Mouse (Mus musculus): ENCODE data around the gene Srek1ip1. TPM values are rescaled to one million over a fixed set of nuclear protein-coding genes. Genes with fewer than 3 reads are reported as not detected.

Gene Srek1ip1
- 22.6 and 22.7 TPM in 2 replicates for polyA plus RNA-seq (2015; fragmentation: Nextera tagmentation; extraction: Ambion mirVana)

- 92% methylated on average over 11 of the region's 11 CpGs for WGBS
- Histone ChIP-seq H3K36me3 (peaks cover 22% of the 10 kb centered on the region), H3K27me3 (no peaks in the 10 kb centered on the region), H3K27ac (no peak within 1 kb of the TSS), H3K9me3 (no peaks in the 10 kb centered on the region), H3K4me2 (replicated peaks) (no peak within 1 kb of the TSS), H3K4me1 (replicated peaks) (no peaks in the 10 kb centered on the region), H3K9ac (replicated peaks) (no peak within 1 kb of the TSS), H3K4me3 (replicated peaks) (no peak within 1 kb of the TSS)
- ATAC-seq: no peak
These were observed at the start of gene Srek1ip1 for GRCm38 (mm10) chr13:104792184-104792583. Gene Srek1ip1, plus strand, starts transcription at chr13:104792484.

DNA sequence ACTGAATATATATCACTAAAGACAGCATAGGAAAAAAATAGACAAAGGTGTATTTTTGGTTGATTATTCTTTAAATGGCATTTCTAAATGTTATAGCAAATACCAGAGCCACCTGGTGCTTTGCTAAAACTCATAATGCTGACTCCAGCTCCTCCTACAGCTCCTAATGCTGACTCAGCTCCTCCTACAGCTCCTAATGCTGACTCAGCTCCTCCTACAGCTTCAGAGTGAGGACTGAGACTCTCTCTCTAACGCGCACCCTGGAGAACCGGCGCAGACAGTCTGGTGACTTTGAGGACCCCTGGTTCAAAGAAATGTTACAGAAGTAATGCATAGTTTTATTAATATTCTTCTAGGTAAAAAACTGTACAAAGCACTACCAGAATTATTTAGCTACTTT, 49.4 kb upstream of the Srek1ip1 start:
- H3K27me3 ChIP-seq: no peaks in the 10 kb centered on the region
- H3K36me3 ChIP-seq: no peaks in the 10 kb centered on the region
- H3K4me3 ChIP-seq (replicated peaks): no peak overlapping the region
- H3K9ac ChIP-seq (replicated peaks): no peak overlapping the region
- H3K27ac ChIP-seq: no peak overlapping the region
- WGBS: 91% methylated on average over 4 of the region's 4 CpGs
- ATAC-seq: no peak
- H3K4me1 ChIP-seq (replicated peaks): no peaks in the 10 kb centered on the region
- H3K4me2 ChIP-seq (replicated peaks): no peak overlapping the region
- no peaks in the 10 kb centered on the region for H3K9me3 ChIP-seq

- H3K9me3 ChIP-seq: no peaks in the 10 kb centered on the region
- no peak overlapping the region for H3K9ac ChIP-seq (replicated peaks)
- no peaks in the 10 kb centered on the region for H3K27me3 ChIP-seq
- no peak overlapping the region for H3K27ac ChIP-seq
- no peak overlapping the region for H3K4me3 ChIP-seq (replicated peaks)
- H3K4me2 ChIP-seq (replicated peaks): no peak overlapping the region
- no peak for ATAC-seq
- no peaks in the 10 kb centered on the region for H3K4me1 ChIP-seq (replicated peaks)
- no peaks in the 10 kb centered on the region for H3K36me3 ChIP-seq
These were observed 45.3 kb upstream of the Srek1ip1 start for GRCm38 (mm10) chr13:104747032-104747431.

- no peak overlapping the region for H3K9ac ChIP-seq (replicated peaks)
- ATAC-seq: no peak
- H3K36me3 ChIP-seq: no peaks in the 10 kb centered on the region
- WGBS: 94% methylated on average over 1 of the region's 1 CpGs
- no peak overlapping the region for H3K27ac ChIP-seq
- no peaks in the 10 kb centered on the region for H3K4me1 ChIP-seq (replicated peaks)
- H3K27me3 ChIP-seq: no peaks in the 10 kb centered on the region
- H3K9me3 ChIP-seq: no peaks in the 10 kb centered on the region
- H3K4me2 ChIP-seq (replicated peaks): no peak overlapping the region
- no peak overlapping the region for H3K4me3 ChIP-seq (replicated peaks)
These were observed 32.9 kb upstream of the Srek1ip1 start for GRCm38 (mm10) chr13:104759381-104759780.

DNA sequence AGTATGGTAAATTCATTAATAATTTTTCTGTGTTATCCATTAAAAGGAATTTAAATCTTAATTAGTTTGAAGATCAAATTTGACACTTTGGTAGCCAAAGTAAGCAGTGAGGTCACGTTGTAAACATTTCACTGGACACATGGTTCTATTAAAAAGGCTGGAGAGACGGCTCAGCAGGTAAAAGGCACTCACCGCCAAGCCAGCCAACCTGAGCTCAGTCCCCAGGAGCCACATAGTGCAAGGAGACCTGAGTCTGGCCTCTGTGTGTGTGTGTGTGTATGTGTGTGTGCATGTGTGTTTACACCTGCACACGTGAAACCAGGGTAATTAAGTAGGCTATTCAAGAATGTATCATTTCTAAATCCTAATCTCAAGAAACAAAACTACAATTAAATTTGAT, 29.9 kb upstream of the Srek1ip1 start:
- H3K27me3 ChIP-seq: no peaks in the 10 kb centered on the region

DNA sequence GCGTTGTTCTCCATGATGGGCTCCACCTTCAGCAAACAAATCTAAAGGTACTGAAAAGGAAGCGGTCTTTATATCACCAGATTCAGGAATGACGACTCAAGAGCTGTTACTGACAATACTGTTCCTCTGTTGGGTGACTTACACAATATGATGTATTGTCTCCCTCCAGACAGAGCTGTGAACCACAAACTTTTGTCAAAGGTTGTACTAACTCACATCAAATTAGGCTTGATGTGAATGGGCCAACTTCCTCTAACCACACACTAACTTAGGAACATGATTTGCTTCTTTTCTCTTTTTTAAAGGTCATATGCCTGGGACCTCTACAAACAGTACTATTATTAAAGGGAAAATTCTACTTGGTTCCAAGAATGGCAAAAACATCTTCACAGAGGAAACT, 29.1 kb upstream of the Srek1ip1 start:
- Histone ChIP-seq H3K4me2 (replicated peaks) (no peak overlapping the region), H3K27me3 (no peaks in the 10 kb centered on the region), H3K27ac (no peak overlapping the region), H3K9me3 (no peaks in the 10 kb centered on the region), H3K36me3 (no peaks in the 10 kb centered on the region), H3K4me1 (replicated peaks) (no peaks in the 10 kb centered on the region), H3K4me3 (replicated peaks) (no peak overlapping the region), H3K9ac (replicated peaks) (no peak overlapping the region)
- 89% methylated on average over 3 of the region's 3 CpGs for WGBS
- ATAC-seq: no peak

More for the DNA sequence above, 29.9 kb upstream of the Srek1ip1 start:
- 94% methylated on average over 4 of the region's 4 CpGs for WGBS
- Histone ChIP-seq H3K9me3 (no peaks in the 10 kb centered on the region), H3K27ac (no peak overlapping the region), H3K36me3 (no peaks in the 10 kb centered on the region), H3K4me3 (replicated peaks) (no peak overlapping the region), H3K4me1 (replicated peaks) (no peaks in the 10 kb centered on the region), H3K4me2 (replicated peaks) (no peak overlapping the region), H3K9ac (replicated peaks) (no peak overlapping the region)
- no peak for ATAC-seq

- Histone ChIP-seq H3K36me3 (peaks cover 17% of the 10 kb centered on the region), H3K4me2 (replicated peaks) (no peak overlapping the region), H3K27ac (no peak overlapping the region), H3K9ac (replicated peaks) (no peak overlapping the region), H3K27me3 (no peaks in the 10 kb centered on the region), H3K9me3 (peaks cover 6% of the 10 kb centered on the region; the same call in 1 of the 2 replicates), H3K4me1 (replicated peaks) (no peaks in the 10 kb centered on the region), H3K4me3 (replicated peaks) (no peak overlapping the region)
- 88% methylated on average over 1 of the region's 1 CpGs for WGBS
- ATAC-seq: no peak
These were observed 13.1 kb upstream of the Srek1ip1 start for GRCm38 (mm10) chr13:104779104-104779670.

DNA sequence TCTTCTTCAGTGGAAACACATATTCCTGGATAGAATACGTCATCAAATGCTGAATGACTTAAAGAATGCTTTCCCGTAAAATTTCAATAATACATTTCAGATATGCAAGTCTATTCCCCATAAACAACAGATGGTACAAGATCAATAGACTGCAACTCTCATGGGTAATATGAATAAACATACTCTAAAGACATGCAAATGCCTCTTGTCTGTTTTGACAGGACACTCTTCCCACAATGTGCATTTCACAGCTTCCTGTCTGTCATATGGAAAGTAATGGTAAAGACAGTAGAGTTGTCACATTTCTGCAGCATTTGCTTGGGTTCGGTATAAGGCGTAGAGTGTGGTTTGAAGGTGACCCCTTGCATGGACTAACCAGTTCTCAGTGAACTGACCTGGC, 5.0 kb upstream of the Srek1ip1 start:
- Histone ChIP-seq H3K4me2 (replicated peaks) (no peak overlapping the region), H3K27me3 (no peaks in the 10 kb centered on the region), H3K4me3 (replicated peaks) (no peak overlapping the region), H3K27ac (no peak overlapping the region), H3K4me1 (replicated peaks) (no peaks in the 10 kb centered on the region), H3K9ac (replicated peaks) (no peak overlapping the region), H3K36me3 (peaks cover 33% of the 10 kb centered on the region), H3K9me3 (peaks cover 4% of the 10 kb centered on the region; the same call in 1 of the 2 replicates)
- 82% methylated on average over 4 of the region's 4 CpGs for WGBS
- ATAC-seq: no peak

DNA sequence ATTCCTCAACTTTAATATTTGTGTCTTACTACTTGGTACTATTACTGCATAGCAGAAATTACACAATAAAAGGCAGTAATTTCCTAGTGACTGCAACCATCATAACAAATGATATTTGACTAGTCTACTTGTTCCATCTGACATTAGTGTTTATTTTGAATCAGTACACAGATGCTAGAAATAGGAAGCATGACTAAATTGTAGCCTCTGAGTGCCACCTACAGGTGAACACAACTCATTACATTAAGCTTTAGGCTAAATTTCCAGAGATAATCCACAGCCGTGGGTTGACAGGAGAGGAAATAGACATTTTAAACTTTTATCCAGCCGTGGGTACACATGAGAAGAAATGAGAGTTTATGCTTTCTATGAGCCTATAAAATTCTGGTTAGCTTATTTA, 2.6 kb upstream of the Srek1ip1 start:
- Histone ChIP-seq H3K9ac (replicated peaks) (no peak overlapping the region), H3K9me3 (no peaks in the 10 kb centered on the region), H3K4me1 (replicated peaks) (no peaks in the 10 kb centered on the region), H3K36me3 (peaks cover 22% of the 10 kb centered on the region), H3K27me3 (no peaks in the 10 kb centered on the region), H3K27ac (no peak overlapping the region), H3K4me2 (replicated peaks) (no peak overlapping the region), H3K4me3 (replicated peaks) (no peak overlapping the region)
- 20% methylated on average over 2 of the region's 2 CpGs for WGBS
- ATAC-seq: peak; percentile 58

GRCm38 (mm10) chr13:104794421-104794820, 2.1 kb downstream of the Srek1ip1 start:
- Histone ChIP-seq H3K9me3 (no peaks in the 10 kb centered on the region), H3K36me3 (peaks cover 27% of the 10 kb centered on the region), H3K4me1 (replicated peaks) (no peaks in the 10 kb centered on the region), H3K27ac (no peak overlapping the region), H3K4me3 (replicated peaks) (no peak overlapping the region), H3K27me3 (no peaks in the 10 kb centered on the region), H3K4me2 (replicated peaks) (no peak overlapping the region), H3K9ac (replicated peaks) (no peak overlapping the region)
- WGBS: 92% methylated on average over 3 of the region's 3 CpGs
- no peak for ATAC-seq

- Histone ChIP-seq H3K27ac (no peak overlapping the region), H3K4me1 (replicated peaks) (no peaks in the 10 kb centered on the region), H3K27me3 (no peaks in the 10 kb centered on the region), H3K4me2 (replicated peaks) (no peak overlapping the region), H3K4me3 (replicated peaks) (no peak overlapping the region), H3K9ac (replicated peaks) (no peak overlapping the region), H3K9me3 (no peaks in the 10 kb centered on the region), H3K36me3 (peaks cover 32% of the 10 kb centered on the region)
- 95% methylated on average over 8 of the region's 8 CpGs for WGBS
- no peak for ATAC-seq
These were observed 6.8 kb downstream of the Srek1ip1 start for GRCm38 (mm10) chr13:104799067-104799466.

- no peaks in the 10 kb centered on the region for H3K4me1 ChIP-seq (replicated peaks)
- no peak overlapping the region for H3K27ac ChIP-seq
- no peak overlapping the region for H3K9ac ChIP-seq (replicated peaks)
- no peaks in the 10 kb centered on the region for H3K9me3 ChIP-seq
- no peak for ATAC-seq
- H3K36me3 ChIP-seq: peaks cover 32% of the 10 kb centered on the region
- H3K27me3 ChIP-seq: no peaks in the 10 kb centered on the region
- no peak overlapping the region for H3K4me2 ChIP-seq (replicated peaks)
- 94% methylated on average over 7 of the region's 7 CpGs for WGBS
- H3K4me3 ChIP-seq (replicated peaks): no peak overlapping the region
These were observed 7.4 kb downstream of the Srek1ip1 start for GRCm38 (mm10) chr13:104799566-104800182.

GRCm38 (mm10) chr13:104805681-104806080, 13.4 kb downstream of the Srek1ip1 start:
- Histone ChIP-seq H3K36me3 (peaks cover 28% of the 10 kb centered on the region), H3K4me2 (replicated peaks) (no peak overlapping the region), H3K4me1 (replicated peaks) (no peaks in the 10 kb centered on the region), H3K9me3 (no peaks in the 10 kb centered on the region), H3K4me3 (replicated peaks) (no peak overlapping the region), H3K27me3 (no peaks in the 10 kb centered on the region), H3K9ac (replicated peaks) (no peak overlapping the region), H3K27ac (no peak overlapping the region)
- ATAC-seq: no peak
- 55% methylated on average over 3 of the region's 3 CpGs for WGBS
